Mouse (Mus musculus) hematopoietic multipotent progenitor cell, adult 10-12 weeks (in vitro differentiated cells): ENCODE data around the gene Kif1bp. TPM values are rescaled to one million over a fixed set of nuclear protein-coding genes. Genes with fewer than 3 reads are reported as not detected.

Experiments
- polyA plus RNA-seq: library from polyadenylated mRNA; stranded (reverse); fragments of >175 nt; gene quantifications from 2 replicates; pipeline ENCODE4 v1.2.3, GENCODE M21; 2012; ENCODE audit warnings: low replicate concordance

Gene Kif1bp
- polyA plus RNA-seq: 8.6 and 13.2 TPM in 2 replicates

GRCm38 (mm10) chr10:62578338-62579100 is at the start of gene Kif1bp:
Gene Kif1bp (minus strand): TSS chr10:62578457.

GRCm38 (mm10) chr10:62602177-62603040 is 24.2 kb upstream of the Kif1bp start, which contains the start of gene Ddx21:
Gene Ddx21 (minus strand): TSS chr10:62602281.

GRCm38 (mm10) chr10:62527351-62527750 is 50.9 kb downstream of the Kif1bp start, which contains the start of gene Srgn:
Gene Srgn (minus strand): TSS chr10:62527451.

Other genes with a start within 250 kb of the Kif1bp start
- 82.7 and 103 TPM in 2 replicates for gene Hk1, start 198.5 kb downstream of the Kif1bp start, polyA plus RNA-seq
- 0.03 TPM in 1 of 2 replicates, not detected in the other for gene Hkdc1, start 156.0 kb downstream of the Kif1bp start, polyA plus RNA-seq
- not detected in 2 replicates for gene 4930507D05Rik, start 129.0 kb downstream of the Kif1bp start, polyA plus RNA-seq
- 9.8 and 19.9 TPM in 2 replicates for gene Supv3l1, start 128.7 kb downstream of the Kif1bp start, polyA plus RNA-seq
- 4.1 and 15.5 TPM in 2 replicates for gene Vps26a, start 91.7 kb downstream of the Kif1bp start, polyA plus RNA-seq
- 26.6 and 467 TPM in 2 replicates for gene Srgn, start 51.0 kb downstream of the Kif1bp start, polyA plus RNA-seq
- 43.2 and 49.2 TPM in 2 replicates for gene Ddx21, start 23.8 kb upstream of the Kif1bp start, polyA plus RNA-seq
- 41.4 and 59.3 TPM in 2 replicates for gene Ddx50, start 72.8 kb upstream of the Kif1bp start, polyA plus RNA-seq
- 0.04 and 0.06 TPM in 2 replicates for gene Stox1, start 147.7 kb upstream of the Kif1bp start, polyA plus RNA-seq
- 2.2 and 13.8 TPM in 2 replicates for gene Ccar1, start 213.8 kb upstream of the Kif1bp start, polyA plus RNA-seq